8 mouse cellular contexts compared by ENCODE assay signal in the genomic region with DNA sequence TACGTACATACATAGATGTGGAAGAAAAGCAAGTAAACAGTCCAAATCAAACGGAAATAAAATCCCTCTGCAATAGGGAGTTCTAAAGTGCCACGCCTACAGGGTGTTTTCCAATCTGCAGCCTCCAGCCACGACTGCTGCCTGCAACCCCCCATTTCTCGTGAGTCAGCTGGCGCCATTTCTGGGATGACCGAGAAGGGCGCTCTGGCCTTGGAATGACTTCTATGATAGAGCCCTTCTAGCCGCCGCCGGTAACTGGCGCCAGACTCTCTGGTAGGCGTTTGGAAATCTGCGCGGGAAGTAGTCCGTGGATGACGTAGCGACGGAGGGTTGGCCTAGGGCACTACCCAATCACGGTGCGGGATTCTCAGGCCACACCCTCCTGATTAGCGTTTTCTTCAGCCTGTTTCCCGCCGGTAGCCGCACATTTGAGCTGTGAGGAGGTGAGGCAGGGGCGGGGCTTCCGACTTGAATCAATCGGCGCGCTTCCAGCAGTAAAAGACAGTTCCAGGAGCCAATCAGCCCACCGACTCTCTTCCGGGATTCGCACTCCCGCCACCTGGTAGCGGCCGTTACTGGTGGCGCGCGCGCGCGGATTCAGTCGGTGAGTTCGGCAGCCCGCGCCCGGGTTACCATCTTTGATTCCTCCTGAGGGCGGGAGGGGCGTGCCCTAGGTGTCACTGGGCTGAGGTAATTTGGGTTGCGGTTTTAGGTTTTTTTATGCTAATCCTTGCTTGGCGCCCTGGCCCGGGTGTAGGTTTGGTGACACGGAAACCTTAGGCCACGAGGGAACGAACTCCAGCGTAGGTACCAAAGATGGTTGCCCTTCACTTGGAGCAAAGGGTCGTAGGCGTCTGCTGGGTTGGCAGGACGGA. TPM values are rescaled to one million over a fixed set of nuclear protein-coding genes. Genes with fewer than 3 reads are reported as not detected.
DNase-seq lines count a peak whose midpoint lies in the region; ATAC-seq and TF ChIP-seq lines count a peak whose summit lies in the region.

A gene (plus strand): TSS at position 440 of the 875 bp plus-strand sequence.

- WGBS in heart, embryonic 11.5 days (ENCODE audit: insufficient replicate concordance), result under 1% methylated on average over 59 of the region's 59 CpGs
- WGBS in kidney, embryonic 16.5 days, result under 1% methylated on average over 59 of the region's 59 CpGs
- WGBS in liver, adult 2 months, result under 1% methylated on average over 59 of the region's 59 CpGs

- peak within 1 kb of the TSS; percentile 57 for H3ac ChIP-seq in C2C12 (ENCODE audit: control insufficient read depth, insufficient read length, low read depth)
- no peak within 1 kb of the TSS for H3ac ChIP-seq in myocyte (ENCODE audit: control insufficient read depth, insufficient read length)

- H3K27me3 ChIP-seq in C2C12 (ENCODE audit: control insufficient read depth, insufficient read depth, insufficient read length), result no peaks in the 10 kb centered on the region
- no peaks in the 10 kb centered on the region for H3K27me3 ChIP-seq in erythroblast, embryonic 14.5 days (ENCODE audit: control insufficient read depth)
- H3K27me3 ChIP-seq in heart, embryonic 11.5 days (ENCODE audit: control insufficient read depth, insufficient read depth, low read length), result no peaks in the 10 kb centered on the region
- no peaks in the 10 kb centered on the region for H3K27me3 ChIP-seq in kidney, embryonic 16.5 days (ENCODE audit: insufficient read depth, low read length)
- H3K27me3 ChIP-seq in liver, adult 2 months (ENCODE audit: control insufficient read depth, insufficient read depth, low read length), result no peaks in the 10 kb centered on the region
- H3K27me3 ChIP-seq in myocyte (ENCODE audit: control insufficient read depth, insufficient read depth, insufficient read length), result no peaks in the 10 kb centered on the region
- H3K27me3 ChIP-seq in splenic B cell, adult 2 months (ENCODE audit: control insufficient read depth, insufficient read depth, low read length, poor library complexity, severe bottlenecking), result no peaks in the 10 kb centered on the region

- TF ChIP-seq CTCF in C2C12 (IDR thresholded peaks at IDR 0.05; ENCODE audit: control insufficient read depth, insufficient read depth, insufficient read length), result no peak
- TF ChIP-seq CTCF in brain, embryonic 14.5 days (IDR thresholded peaks at IDR 0.05; ENCODE audit: borderline replicate concordance, extremely low read depth, insufficient read depth, insufficient read length), result no peak; the same call in 1 of the 2 replicates
- no peak; the same call in 1 of the 2 replicates for TF ChIP-seq CTCF in liver, adult 2 months (IDR thresholded peaks at IDR 0.05; ENCODE audit: low read depth, low read length)

- peak within 1 kb of the TSS; percentile 80 for H3K9ac ChIP-seq in heart, embryonic 11.5 days (ENCODE audit: low read depth, low read length)
- H3K9ac ChIP-seq in kidney, embryonic 16.5 days (replicated peaks; ENCODE audit: low read length), result peak within 1 kb of the TSS; percentile 84
- peak within 1 kb of the TSS; percentile 49 for H3K9ac ChIP-seq in liver, adult 2 months (ENCODE audit: low read depth, low read length)

- peaks cover 22% of the 10 kb centered on the region for H3K79me3 ChIP-seq in C2C12 (ENCODE audit: low read depth)

- H3K4me2 ChIP-seq in heart, embryonic 11.5 days, result peak within 1 kb of the TSS; percentile 81
- H3K4me2 ChIP-seq in kidney, embryonic 16.5 days (replicated peaks; ENCODE audit: low read depth, low read length), result peak within 1 kb of the TSS; percentile 77
- H3K4me2 ChIP-seq in myocyte (ENCODE audit: low read depth), result peak within 1 kb of the TSS; percentile 86

- peak within 1 kb of the TSS; percentile 76 for H3K27ac ChIP-seq in heart, embryonic 11.5 days (ENCODE audit: low read depth, low read length)
- peak within 1 kb of the TSS; percentile 91 for H3K27ac ChIP-seq in kidney, embryonic 16.5 days (ENCODE audit: low read length)
- peak within 1 kb of the TSS; percentile 49 for H3K27ac ChIP-seq in liver, adult 2 months (replicated peaks; ENCODE audit: insufficient read depth, low read depth, low read length)

- H3K4me1 ChIP-seq in erythroblast, embryonic 14.5 days (ENCODE audit: control insufficient read depth), result peaks cover 55% of the 10 kb centered on the region
- peaks cover 8% of the 10 kb centered on the region; the same call in 1 of the 2 replicates for H3K4me1 ChIP-seq in heart, embryonic 11.5 days (ENCODE audit: control insufficient read depth, insufficient read depth, low read length)
- peaks cover 19% of the 10 kb centered on the region for H3K4me1 ChIP-seq in kidney, embryonic 16.5 days (ENCODE audit: insufficient read depth, low read length)
- peaks cover 6% of the 10 kb centered on the region; the same call in 1 of the 2 replicates for H3K4me1 ChIP-seq in liver, adult 2 months (ENCODE audit: control insufficient read depth, insufficient read depth, low read length)

- peak; percentile 42; the same call in 1 of the 2 replicates for TF ChIP-seq POLR2A in brain, embryonic 14.5 days (IDR thresholded peaks at IDR 0.05; ENCODE audit: borderline replicate concordance, extremely low read depth, insufficient read depth, insufficient read length, poor library complexity, severe bottlenecking)
- peak; percentile 54; the same call in 1 of the 2 replicates for TF ChIP-seq POLR2A in liver, adult 2 months (IDR thresholded peaks at IDR 0.05; ENCODE audit: extremely low read depth, insufficient read depth, low read length)
- peak; percentile 53 for TF ChIP-seq POLR2A in myocyte (IDR thresholded peaks at IDR 0.05; ENCODE audit: insufficient read length, low read depth)

- H3K9me3 ChIP-seq in erythroblast, embryonic 14.5 days (ENCODE audit: control insufficient read depth, low read length), result no peaks in the 10 kb centered on the region; the same call in 1 of the 2 replicates
- no peaks in the 10 kb centered on the region for H3K9me3 ChIP-seq in heart, embryonic 11.5 days (replicated peaks; ENCODE audit: control insufficient read depth, low read length)
- H3K9me3 ChIP-seq in kidney, embryonic 16.5 days (ENCODE audit: low read length), result no peaks in the 10 kb centered on the region

- peak; percentile 100 for DNase-seq in brain, embryonic 14.5 days (ENCODE audit: low read depth)
- DNase-seq in liver, adult 2 months (ENCODE audit: extremely low read depth, low read depth, low spot score), result peak; percentile 98
- DNase-seq in splenic B cell, adult 2 months (ENCODE audit: low read depth, low spot score), result peak; percentile 100

- H3K4me3 ChIP-seq in C2C12 (ENCODE audit: insufficient read depth, poor library complexity, severe bottlenecking) (peak within 1 kb of the TSS; percentile 44), myocyte (peak within 1 kb of the TSS; percentile 64)
- peak within 1 kb of the TSS; percentile 73 for H3K4me3 ChIP-seq in erythroblast, embryonic 14.5 days (replicated peaks)
- H3K4me3 ChIP-seq in heart, embryonic 11.5 days (ENCODE audit: low read depth, low read length), result peak within 1 kb of the TSS; percentile 65
- H3K4me3 ChIP-seq in kidney, embryonic 16.5 days (ENCODE audit: low read length), result peak within 1 kb of the TSS; percentile 76
- H3K4me3 ChIP-seq in liver, adult 2 months (ENCODE audit: insufficient read depth, low read depth, low read length), result peak within 1 kb of the TSS; percentile 56

- ATAC-seq in heart, embryonic 11.5 days (replicated peaks; ENCODE audit: insufficient number of reproducible peaks, low FRiP score, low TSS enrichment), result peak; percentile 90
- peak; percentile 92 for ATAC-seq in kidney, embryonic 16.5 days (ENCODE audit: low FRiP score, low TSS enrichment)

- H3K79me2 ChIP-seq in C2C12 (ENCODE audit: control insufficient read depth, insufficient read depth) (peaks cover 44% of the 10 kb centered on the region), myocyte (ENCODE audit: control insufficient read depth, insufficient read depth) (peaks cover 35% of the 10 kb centered on the region)
- no peaks in the 10 kb centered on the region for H3K79me2 ChIP-seq in liver, adult 2 months (ENCODE audit: control insufficient read depth, insufficient read depth, low read length)

- H3K36me3 ChIP-seq in C2C12 (ENCODE audit: control insufficient read depth, insufficient read depth) (peaks cover 19% of the 10 kb centered on the region), myocyte (ENCODE audit: control insufficient read depth, insufficient read depth) (peaks cover 12% of the 10 kb centered on the region)
- peaks cover 48% of the 10 kb centered on the region for H3K36me3 ChIP-seq in erythroblast, embryonic 14.5 days (ENCODE audit: control insufficient read depth)
- peaks cover 11% of the 10 kb centered on the region for H3K36me3 ChIP-seq in heart, embryonic 11.5 days (ENCODE audit: control insufficient read depth, insufficient read depth, low read length)
- H3K36me3 ChIP-seq in kidney, embryonic 16.5 days (ENCODE audit: insufficient read depth, low read length), result peaks cover 19% of the 10 kb centered on the region
- H3K36me3 ChIP-seq in liver, adult 2 months (ENCODE audit: control insufficient read depth, insufficient read depth, low read length), result peaks cover 4% of the 10 kb centered on the region; the same call in 1 of the 2 replicates
- peaks cover 11% of the 10 kb centered on the region for H3K36me3 ChIP-seq in splenic B cell, adult 2 months (ENCODE audit: control insufficient read depth, insufficient read depth, low read length, poor library complexity, severe bottlenecking)

TF ChIP-seq in C2C12, 6 proteins besides CTCF, POLR2A, EP300 and RAD21 (continues in another document):
- peak; percentile 35 for TF ChIP-seq CEBPB (IDR thresholded peaks at IDR 0.05; ENCODE audit: low read depth)
- no peak for TF ChIP-seq FOSL1 (IDR thresholded peaks at IDR 0.05; ENCODE audit: insufficient read depth, low read length, poor library complexity, severe bottlenecking)
- peak; percentile 52 for TF ChIP-seq MAX (IDR thresholded peaks at IDR 0.05)
- TF ChIP-seq MYOG (IDR thresholded peaks at IDR 0.05; ENCODE audit: control insufficient read depth, extremely low read depth, insufficient read length), result no peak
- TF ChIP-seq USF1 (IDR thresholded peaks at IDR 0.05; ENCODE audit: low read depth), result no peak

TF ChIP-seq in myocyte, 11 proteins besides CTCF, POLR2A, EP300 and RAD21 (continues in another document):
- TF ChIP-seq TCF3 (IDR thresholded peaks at IDR 0.05; ENCODE audit: insufficient read length, low read depth), result no peak
- TF ChIP-seq SRF (IDR thresholded peaks at IDR 0.05; ENCODE audit: control insufficient read depth, insufficient read length, low read depth), result peak; percentile 37
- peak; percentile 94 for TF ChIP-seq E2F4 (IDR thresholded peaks at IDR 0.05; ENCODE audit: insufficient read depth)
- no peak for TF ChIP-seq TCF12 (IDR thresholded peaks at IDR 0.05; ENCODE audit: insufficient read depth, poor library complexity, severe bottlenecking)
- no peak for TF ChIP-seq USF1 (IDR thresholded peaks at IDR 0.05; ENCODE audit: low read depth)

RNA-seq across cellular contexts. Expression of the gene that starts here (rescaled TPM):
- polyA plus RNA-seq in C2C12 (2012; fragmentation: generic; extraction: Trizol), result 16.6 TPM
- 18.8 and 23.7 TPM in 2 replicates for polyA plus RNA-seq in brain, embryonic 14.5 days (2012; rRNA removed)
- polyA plus RNA-seq in erythroblast, embryonic 14.5 days (2012), result 0.91 and 1.1 TPM in 2 replicates
- 19.0 and 19.5 TPM in 2 replicates for polyA plus RNA-seq in heart, embryonic 11.5 days (2014; fragmentation: Nextera tagmentation; extraction: Ambion mirVana)
- polyA plus RNA-seq in kidney, embryonic 16.5 days (2015; fragmentation: Nextera tagmentation; extraction: Ambion mirVana), result 16.3 and 16.7 TPM in 2 replicates
- 3.0 and 3.5 TPM in 2 replicates for total RNA-seq in liver, adult 2 months (2014; rRNA removed)
- 1.7 and 2.4 TPM in 2 replicates for polyA plus RNA-seq in liver, adult 2 months (2012; rRNA removed)
- polyA plus RNA-seq in myocyte (2012; fragmentation: generic; extraction: Trizol), result 7.0 TPM

Comparison
In these comparisons a context has a peak if more than half of its experiments do, and no peak if none do; other contexts are left out.
1. Peak in every context shown above with its lines: DNase-seq, ATAC-seq, H3K4me3 ChIP-seq and H3K27ac ChIP-seq.